Mouse (Mus musculus) MEL-GATA-1-ER (cell line): ENCODE measurements around the gene Prdm16.

Experiments used
- DNase-seq: peaks from one replicate; pipeline ENCODE4 v3.0.0-alpha.2; 2012; ENCODE audit warnings: low read depth; ENCODE audit errors: extremely low read depth

Prdm16 gene

GRCm38 (mm10) chr4:154336650-154337049 is 300.0 kb downstream of the Prdm16 start:
- DNase-seq: no peak

GRCm38 (mm10) chr4:154335761-154336160 is 300.9 kb downstream of the Prdm16 start, which contains the start of gene B230104I21Rik:
B230104I21Rik (plus strand) TSS chr4:154336127.
- DNase-seq: no peak

GRCm38 (mm10) chr4:154334699-154335402 is 301.8 kb downstream of the Prdm16 start:
- DNase-seq: no peak

GRCm38 (mm10) chr4:154333300-154333699 is 303.4 kb downstream of the Prdm16 start:
- DNase-seq: no peak

- DNase-seq: no peak
Measured at GRCm38 (mm10) chr4:154331271-154331670, 305.4 kb downstream of the Prdm16 start.

GRCm38 (mm10) chr4:154330001-154330400 is 306.7 kb downstream of the Prdm16 start:
- DNase-seq: no peak

- no peak for DNase-seq
Measured at GRCm38 (mm10) chr4:154328836-154329235, 307.8 kb downstream of the Prdm16 start.

GRCm38 (mm10) chr4:154328431-154328830 is 308.2 kb downstream of the Prdm16 start:
- DNase-seq: no peak

- DNase-seq: no peak
Measured at GRCm38 (mm10) chr4:154325410-154325809, 311.3 kb downstream of the Prdm16 start.

GRCm38 (mm10) chr4:154313622-154313967 is 323.1 kb downstream of the Prdm16 start:
- no peak for DNase-seq

GRCm38 (mm10) chr4:154312935-154313621 is 323.6 kb downstream of the Prdm16 start:
- no peak for DNase-seq

- no peak for DNase-seq
Measured at GRCm38 (mm10) chr4:154312143-154312812, 324.4 kb downstream of the Prdm16 start.

- DNase-seq: no peak
Measured at GRCm38 (mm10) chr4:154310576-154311262, 326.0 kb downstream of the Prdm16 start.

- DNase-seq: no peak
Measured at GRCm38 (mm10) chr4:154309131-154309530, 327.5 kb downstream of the Prdm16 start.

GRCm38 (mm10) chr4:154301466-154301881 is 335.2 kb downstream of the Prdm16 start, which contains the start of gene Arhgef16:
Arhgef16 (minus strand) TSS chr4:154301676.
- no peak for DNase-seq

GRCm38 (mm10) chr4:154299541-154300271 is 337.0 kb downstream of the Prdm16 start:
- no peak for DNase-seq

- no peak for DNase-seq
Measured at GRCm38 (mm10) chr4:154297761-154298160, 338.9 kb downstream of the Prdm16 start.

- DNase-seq: no peak
Measured at GRCm38 (mm10) chr4:154294262-154294731, 342.4 kb downstream of the Prdm16 start.

GRCm38 (mm10) chr4:154293735-154294201 is 342.9 kb downstream of the Prdm16 start:
- DNase-seq: no peak

- DNase-seq: no peak
Measured at GRCm38 (mm10) chr4:154283671-154284070, 353.0 kb downstream of the Prdm16 start.

- DNase-seq: no peak
Measured at GRCm38 (mm10) chr4:154279481-154279880, 357.2 kb downstream of the Prdm16 start.
